Mouse (Mus musculus): ENCODE measurements around the gene Slc39a11.

DNA sequence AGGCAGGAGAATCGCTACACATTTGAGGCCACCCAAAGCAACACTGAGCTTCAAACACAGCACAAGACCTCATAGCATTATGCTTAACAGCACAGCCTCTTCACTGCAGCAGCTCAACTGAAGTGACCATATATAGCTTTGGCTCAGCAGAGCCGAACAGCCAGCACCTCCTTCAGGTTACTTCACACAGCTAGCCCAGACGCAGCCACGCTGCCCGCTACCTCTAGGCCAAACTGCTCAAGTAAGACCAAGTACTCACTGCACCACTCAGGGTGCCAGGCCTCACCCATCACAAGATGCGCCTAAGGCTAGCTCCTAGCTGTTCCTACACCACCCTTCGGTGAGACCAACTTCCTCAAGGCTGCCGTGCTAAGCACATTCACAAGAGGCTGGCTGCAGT, 28.5 kb upstream of the Slc39a11 start:
- TF ChIP-seq CTCF (IDR thresholded peaks at IDR 0.05), result no peak; the same call in 1 of the 2 replicates
- no peak for TF ChIP-seq EP300 (IDR thresholded peaks at IDR 0.05)

Data from lung, postnatal 0 days (tissue).